16 mouse cellular contexts compared by ENCODE assay signal in genomic region chr8:91787194-91787895, GRCm38 (mm10). TPM values are rescaled to one million over a fixed set of nuclear protein-coding genes. Genes with fewer than 3 reads are reported as not detected.
DNase-seq lines count a peak whose midpoint lies in the region; ATAC-seq lines count a peak whose summit lies in the region.
"Had no signal": no experiment of that assay in that cellular context is flagged by ENCODE, and none has a peak within 500 bp of the region (broad histone marks: within the 10 kb centered on the region; RNA-seq: fewer than 3 reads in every experiment).

No protein-coding gene starts in this region.

- H3K36me3 ChIP-seq in hindbrain, embryonic 15.5 days = no peaks in the 10 kb centered on the region
- no peaks in the 10 kb centered on the region for H3K36me3 ChIP-seq in hindbrain, embryonic 14.5 days (replicated peaks; ENCODE audit: control insufficient read depth, insufficient read depth)
- H3K36me3 ChIP-seq in limb, embryonic 10.5 days = no peaks in the 10 kb centered on the region
- H3K36me3 ChIP-seq: forebrain, embryonic 15.5 days; G1E; liver, embryonic 13.5 days; neural tube, embryonic 12.5 days had no signal

- peak; percentile 38; the same call in 1 of the 2 replicates for ATAC-seq in hindbrain, embryonic 15.5 days (ENCODE audit: low FRiP score, low read depth)
- ATAC-seq in hindbrain, embryonic 14.5 days (ENCODE audit: low FRiP score) = no peak
- ATAC-seq: forebrain, embryonic 15.5 days; lung, postnatal 0 days had no signal

- intact Hi-C loops in heart, postnatal 14 days (cut with DNase I) = no loop called here

- no peak overlapping the region for H3K4me2 ChIP-seq in hindbrain, embryonic 15.5 days
- H3K4me2 ChIP-seq in hindbrain, embryonic 14.5 days (replicated peaks) = no peak overlapping the region
- H3K4me2 ChIP-seq: forebrain, embryonic 15.5 days; liver, embryonic 13.5 days; neural tube, embryonic 12.5 days had no signal

- H3K27ac ChIP-seq in hindbrain, embryonic 15.5 days (replicated peaks) = no peak overlapping the region
- H3K27ac ChIP-seq in hindbrain, embryonic 14.5 days = no peak overlapping the region
- H3K27ac ChIP-seq in limb, embryonic 10.5 days = no peak overlapping the region
- H3K27ac ChIP-seq: forebrain, embryonic 15.5 days; liver, embryonic 13.5 days; neural tube, embryonic 12.5 days had no signal

- H3K9ac ChIP-seq in hindbrain, embryonic 15.5 days = no peak overlapping the region
- no peak overlapping the region for H3K9ac ChIP-seq in hindbrain, embryonic 14.5 days
- H3K9ac ChIP-seq: forebrain, embryonic 15.5 days; liver, embryonic 13.5 days; neural tube, embryonic 12.5 days had no signal

- H3K9me3 ChIP-seq in hindbrain, embryonic 15.5 days = no peaks in the 10 kb centered on the region
- H3K9me3 ChIP-seq in hindbrain, embryonic 14.5 days (ENCODE audit: control insufficient read depth, low read length) = no peaks in the 10 kb centered on the region
- no peaks in the 10 kb centered on the region for H3K9me3 ChIP-seq in limb, embryonic 10.5 days (replicated peaks)
- H3K9me3 ChIP-seq: forebrain, embryonic 15.5 days; liver, embryonic 13.5 days; neural tube, embryonic 12.5 days had no signal

- DNase-seq in hindbrain, embryonic 14.5 days (ENCODE audit: low spot score) = no peak
- peak; percentile 57 to 67 for DNase-seq in cerebellum, adult 18-20 months
- DNase-seq in cerebellum, postnatal 25 days = peak; percentile 83 to 84
- DNase-seq in heart, postnatal 14 days = peak; percentile 16 to 37
- DNase-seq in limb, embryonic 10.5 days (ENCODE audit: low spot score) = no peak
- DNase-seq in adrenal gland, postnatal 14 days = no peak
- DNase-seq: adrenal gland, postnatal 25 days; kidney, adult 11 months; kidney, postnatal 10 days; liver, embryonic 13.5 days; right cerebral cortex, postnatal 25 days had no signal

- no peak overlapping the region for H3K4me3 ChIP-seq in hindbrain, embryonic 15.5 days
- no peak overlapping the region for H3K4me3 ChIP-seq in hindbrain, embryonic 14.5 days (replicated peaks; ENCODE audit: low read length)
- H3K4me3 ChIP-seq in limb, embryonic 10.5 days = no peak overlapping the region
- H3K4me3 ChIP-seq: forebrain, embryonic 15.5 days; liver, embryonic 13.5 days; neural tube, embryonic 12.5 days had no signal

- WGBS in hindbrain, embryonic 15.5 days = 69% methylated on average over 9 of the region's 9 CpGs
- WGBS in hindbrain, embryonic 14.5 days = 60% methylated on average over 9 of the region's 9 CpGs
- WGBS in limb, embryonic 10.5 days = 89% methylated on average over 9 of the region's 9 CpGs

- H3K27me3 ChIP-seq in hindbrain, embryonic 15.5 days = 0 out of 2 replicates have a peak, but pooled peaks cover 10% of the 10 kb centered on the region
- no peaks in the 10 kb centered on the region; the same call in 1 of the 2 replicates for H3K27me3 ChIP-seq in hindbrain, embryonic 14.5 days (ENCODE audit: control insufficient read depth, insufficient read depth, low read length)
- peaks cover 89% of the 10 kb centered on the region for H3K27me3 ChIP-seq in limb, embryonic 10.5 days (ENCODE audit: low read depth, poor library complexity, severe bottlenecking)
- H3K27me3 ChIP-seq: forebrain, embryonic 15.5 days; liver, embryonic 13.5 days had no signal

- H3K4me1 ChIP-seq in hindbrain, embryonic 15.5 days (replicated peaks) = no peaks in the 10 kb centered on the region
- no peaks in the 10 kb centered on the region for H3K4me1 ChIP-seq in hindbrain, embryonic 14.5 days (replicated peaks; ENCODE audit: control insufficient read depth, insufficient read depth, low read length)
- 0 out of 2 replicates have a peak, but pooled peaks cover 4% of the 10 kb centered on the region for H3K4me1 ChIP-seq in limb, embryonic 10.5 days
- H3K4me1 ChIP-seq: forebrain, embryonic 15.5 days; liver, embryonic 13.5 days; neural tube, embryonic 12.5 days had no signal

RNA-seq across cellular contexts. Expression of gene Irx3, which starts 14.5 kb away (rescaled TPM):
- polyA plus RNA-seq in hindbrain, embryonic 15.5 days (2015; fragmentation: Nextera tagmentation; extraction: Ambion mirVana) = 18.3 and 25.3 TPM in 2 replicates
- polyA plus RNA-seq in hindbrain, embryonic 14.5 days (2014; fragmentation: Nextera tagmentation; extraction: Ambion mirVana) = 10.4 and 12.9 TPM in 2 replicates
- total RNA-seq in heart, postnatal 14 days (2021) = 10 to 100 TPM; 22.5 to 31.6 TPM
- polyA plus RNA-seq in limb, embryonic 10.5 days (2016; fragmentation: Nextera tagmentation; extraction: Ambion mirVana) = 34.2 and 34.4 TPM in 2 replicates
- 6.2 and 8.1 TPM in 2 replicates for total RNA-seq in adrenal gland, postnatal 14 days (2021)
- polyA plus RNA-seq: G1E had no signal

Comparison
In these comparisons a context has a peak if more than half of its experiments do, and no peak if none do; other contexts are left out.
1. DNase-seq: peak in cerebellum, adult 18-20 months (2 of 2), cerebellum, postnatal 25 days (2 of 2) and heart, postnatal 14 days (2 of 2); none in hindbrain, embryonic 14.5 days (single experiment), limb, embryonic 10.5 days (single experiment) and adrenal gland, postnatal 14 days (single experiment).